Mouse (Mus musculus): Measurements from ENCODE around the gene Usp30.

DNA sequence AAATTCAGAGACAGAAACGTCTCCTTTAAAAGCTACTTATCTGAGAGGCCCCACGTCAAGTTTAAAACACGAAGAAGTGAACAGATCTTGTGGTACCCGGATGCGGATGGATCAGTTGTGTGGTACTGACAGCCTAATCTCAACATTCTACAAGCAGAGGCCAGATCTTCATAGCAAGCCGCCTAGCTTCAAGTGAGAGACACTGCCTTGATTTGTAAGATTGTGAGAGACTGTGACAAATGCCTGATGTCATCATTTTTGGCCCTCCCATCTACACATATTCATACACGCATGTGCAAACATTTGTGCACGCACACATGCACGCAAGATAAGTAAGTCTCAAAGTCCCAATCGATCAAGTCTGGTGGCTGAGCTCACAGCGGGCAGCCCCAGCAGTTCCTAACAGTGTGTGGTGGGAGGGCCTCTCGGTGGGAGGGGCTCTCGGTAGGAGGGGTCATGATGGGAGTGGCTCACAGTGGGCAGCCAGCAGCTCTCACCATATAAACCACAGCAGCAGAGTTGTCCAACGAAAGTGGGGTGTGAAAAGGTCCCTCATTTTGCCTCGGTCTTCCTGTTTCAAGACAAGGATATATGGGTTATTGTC is 23.8 kb upstream of the Usp30 start:
- TF ChIP-seq CTCF (IDR thresholded peaks at IDR 0.05; ENCODE audit: low read depth) (no peak), EP300 (IDR thresholded peaks at IDR 0.05; ENCODE audit: low read depth) (no peak)

Measured in heart, postnatal 0 days (tissue).